Mouse (Mus musculus) midbrain, embryonic 11.5 days (tissue): ENCODE measurements around the gene Pagr1a. TPM values are rescaled to one million over a fixed set of nuclear protein-coding genes. Genes with fewer than 3 reads are reported as not detected.

Experiments
- ATAC-seq: fragments of 200-750 bp; cut with Nextera tagmentation; 2 replicates; pipeline ENCODE4 v1.8.0; 2017; ENCODE audit warnings: moderate TSS enrichment, moderate library complexity; ENCODE audit not compliant: low FRiP score
- DNase-seq: peaks from one replicate; pipeline ENCODE4 v3.0.0; 2015; ENCODE audit warnings: low spot score; ENCODE audit errors: missing footprints
- H3K27ac ChIP-seq: fragments of 300-500 bp; sonication (generic); 2 replicates; pipeline ENCODE4 v1.5.1; 2014; ENCODE audit warnings: low read depth, low read length
- H3K27me3 ChIP-seq: fragments of 300-500 bp; sonication (generic); 2 replicates; pipeline ENCODE4 v1.6.1; 2014; ENCODE audit warnings: mild to moderate bottlenecking, low read length, moderate library complexity, mixed read lengths; ENCODE audit not compliant: control insufficient read depth, insufficient read depth
- H3K36me3 ChIP-seq: fragments of 300-500 bp; sonication (generic); 2 replicates; pipeline ENCODE4 v1.6.1; 2014; ENCODE audit warnings: mild to moderate bottlenecking, low read length, moderate library complexity, mixed read lengths; ENCODE audit not compliant: control insufficient read depth, insufficient read depth
- H3K4me1 ChIP-seq: fragments of 300-500 bp; sonication (generic); 2 replicates; pipeline ENCODE4 v1.6.1; 2014; ENCODE audit warnings: low read length; ENCODE audit not compliant: control insufficient read depth, insufficient read depth
- H3K4me2 ChIP-seq: fragments of 300-500 bp; sonication (generic); 2 replicates; pipeline ENCODE4 v1.6.1; 2014; ENCODE audit warnings: mild to moderate bottlenecking, moderate library complexity
- H3K4me3 ChIP-seq: fragments of 300-500 bp; sonication (generic); 2 replicates; pipeline ENCODE4 v1.5.1; 2014; ENCODE audit warnings: low read depth, low read length
- H3K9ac ChIP-seq: fragments of 300-500 bp; sonication (generic); 2 replicates; pipeline ENCODE4 v1.6.1; 2014; ENCODE audit warnings: low read length
- H3K9me3 ChIP-seq: fragments of 300-500 bp; sonication (generic); 2 replicates; pipeline ENCODE4 v1.6.1; 2016; ENCODE audit warnings: low read length; ENCODE audit not compliant: control insufficient read depth
- WGBS: fragments of 180-500 bp; shearing (Covaris S2); extraction: QIAGEN DNeasy Blood & Tissue Kit; methylation state at CpG from one replicate; pipeline ENCODE4 v1.1.7; 2014; 5-methylcytosine and 5-hydroxymethylcytosine counted together
- microRNA-seq: library from miRNA; unstranded; fragments of <30 nt; microRNA quantifications from one replicate; pipeline ENCODE4, GENCODE M21; 2017
- polyA plus RNA-seq: library from polyadenylated mRNA; unstranded; fragments of >200 nt; fragmentation: Nextera tagmentation; extraction: Ambion mirVana; gene quantifications from 2 replicates; pipeline ENCODE4 v1.2.1, GENCODE M21; 2014

Gene Pagr1a
- polyA plus RNA-seq, 1 experiment from 2014 or later, result 70.6 TPM

DNA sequence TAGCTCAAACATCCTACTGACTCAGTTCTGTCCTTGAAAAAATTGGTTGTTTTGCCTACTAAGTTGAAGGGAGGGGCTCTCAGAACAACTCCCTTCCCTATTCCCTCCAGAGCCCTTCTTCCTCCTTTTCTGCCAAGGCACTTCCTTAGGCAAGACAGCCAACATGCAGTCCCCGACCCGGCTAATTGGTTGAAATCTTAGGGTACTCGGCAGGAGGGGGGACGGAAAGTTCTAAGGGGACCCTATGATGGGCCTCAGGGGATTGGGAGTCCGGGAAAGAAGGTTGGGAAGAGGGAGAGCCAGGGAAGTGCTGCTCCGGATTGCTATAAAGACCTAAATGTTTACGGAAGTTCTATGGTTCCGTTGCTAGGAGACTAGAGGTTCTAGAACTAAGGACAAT, 41.7 kb downstream of the Pagr1a start:
- Histone ChIP-seq H3K36me3 (peaks cover 11% of the 10 kb centered on the region), H3K27me3 (no peaks in the 10 kb centered on the region), H3K27ac (no peak overlapping the region), H3K4me2 (peak overlapping the region; percentile 30; the same call in 1 of the 2 replicates), H3K9ac (peak overlapping the region; percentile 16; the same call in 1 of the 2 replicates), H3K4me3 (peak overlapping the region; percentile 76), H3K9me3 (no peaks in the 10 kb centered on the region), H3K4me1 (peaks cover 8% of the 10 kb centered on the region)
- ATAC-seq (no peak), DNase-seq (peak; percentile 86)
- WGBS, result 12% methylated on average over 8 of the region's 8 CpGs

DNA sequence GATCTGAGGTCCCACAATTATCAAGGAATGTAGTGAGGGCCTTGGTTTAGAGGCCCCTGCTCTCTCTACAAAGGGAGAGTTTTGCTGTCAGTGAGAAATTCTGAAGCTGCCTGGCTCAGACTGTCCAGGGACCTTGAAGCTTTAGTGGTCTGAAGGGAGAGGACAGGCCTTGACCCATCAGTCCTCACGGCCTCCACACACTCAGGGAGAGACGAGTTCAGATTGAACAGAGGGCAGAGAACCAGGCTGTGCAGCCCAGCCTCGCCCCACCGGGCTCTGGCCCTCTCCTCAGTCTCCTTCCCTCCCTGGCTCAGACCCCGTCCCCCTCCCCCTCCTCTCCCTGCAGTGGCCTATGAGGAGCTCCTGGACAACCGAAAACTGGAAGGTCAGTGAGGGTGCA, 49.8 kb downstream of the Pagr1a start:
- Histone ChIP-seq H3K9me3 (no peaks in the 10 kb centered on the region), H3K27me3 (peaks cover 4% of the 10 kb centered on the region), H3K9ac (no peak overlapping the region), H3K4me3 (no peak overlapping the region), H3K36me3 (no peaks in the 10 kb centered on the region), H3K27ac (no peak overlapping the region), H3K4me1 (no peaks in the 10 kb centered on the region), H3K4me2 (no peak overlapping the region)
- DNase-seq, result no peak
- 69% methylated on average over 6 of the region's 6 CpGs for WGBS
- no peak for ATAC-seq

DNA sequence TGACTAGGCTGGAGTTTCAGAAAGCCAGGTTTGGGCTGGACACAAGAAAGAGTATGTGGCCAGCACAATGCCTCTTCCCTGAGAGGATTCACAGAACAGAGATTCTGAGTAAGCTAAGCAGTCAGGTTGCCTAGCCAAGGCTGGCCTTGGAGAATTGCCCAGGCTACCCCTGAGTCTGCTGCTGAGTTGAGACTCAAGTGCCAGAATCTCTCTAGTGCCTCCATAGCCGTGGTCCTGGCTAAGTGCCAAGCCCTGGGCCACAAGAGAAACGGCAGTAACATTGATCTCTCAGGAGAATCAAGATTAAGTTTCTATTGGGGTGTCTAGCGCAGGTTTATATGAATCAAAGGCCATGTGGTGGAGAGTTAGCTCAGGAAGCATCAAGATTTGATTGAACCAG, 51.6 kb downstream of the Pagr1a start:
- DNase-seq (no peak), ATAC-seq (no peak)
- Histone ChIP-seq H3K9me3 (no peaks in the 10 kb centered on the region), H3K36me3 (no peaks in the 10 kb centered on the region), H3K4me3 (no peak overlapping the region), H3K9ac (no peak overlapping the region), H3K27me3 (peaks cover 6% of the 10 kb centered on the region), H3K27ac (no peak overlapping the region), H3K4me2 (no peak overlapping the region), H3K4me1 (no peaks in the 10 kb centered on the region)
- 73% methylated on average over 3 of the region's 3 CpGs for WGBS

Small RNA genes lying within 50 kb of the gene (microRNA-seq; reads per million reads assigned to microRNA genes)
- gene Gm44343, result not detected

Other genes with a start within 250 kb of the Pagr1a start
- 87.8 and 91.5 TPM in 2 replicates for gene Ypel3, start 240.4 kb downstream of the Pagr1a start, polyA plus RNA-seq
- gene Tbx6, start 235.9 kb downstream of the Pagr1a start, polyA plus RNA-seq, result 0.20 and 0.43 TPM in 2 replicates
- 335 and 336 TPM in 2 replicates for gene Ppp4c, start 224.9 kb downstream of the Pagr1a start, polyA plus RNA-seq
- gene Fam57b, start 219.7 kb downstream of the Pagr1a start, polyA plus RNA-seq, result 10.5 and 11.1 TPM in 2 replicates
- not detected in 2 replicates for gene 4930451I11Rik, start 185.7 kb downstream of the Pagr1a start, polyA plus RNA-seq
- 4.1 and 4.8 TPM in 2 replicates for gene Doc2a, start 169.9 kb downstream of the Pagr1a start, polyA plus RNA-seq
- 23.8 and 28.4 TPM in 2 replicates for gene Hirip3, start 155.4 kb downstream of the Pagr1a start, polyA plus RNA-seq
- gene Ino80e, start 155.0 kb downstream of the Pagr1a start, polyA plus RNA-seq, result 92.6 and 99.7 TPM in 2 replicates
- gene Taok2, start 132.6 kb downstream of the Pagr1a start, polyA plus RNA-seq, result 25.7 and 27.2 TPM in 2 replicates
- 25.6 and 26.5 TPM in 2 replicates for gene Tmem219, start 94.4 kb downstream of the Pagr1a start, polyA plus RNA-seq
- 26.5 and 26.8 TPM in 2 replicates for gene Kctd13, start 88.5 kb downstream of the Pagr1a start, polyA plus RNA-seq
- gene Asphd1, start 67.8 kb downstream of the Pagr1a start, polyA plus RNA-seq, result 1.2 and 1.5 TPM in 2 replicates
- 7.8 and 9.9 TPM in 2 replicates for gene Sez6l2, start 66.8 kb downstream of the Pagr1a start, polyA plus RNA-seq
- 66.4 and 67.4 TPM in 2 replicates for gene Cdipt, start 41.4 kb downstream of the Pagr1a start, polyA plus RNA-seq
- gene Cdiptos, start 41.3 kb downstream of the Pagr1a start, polyA plus RNA-seq, result 1.3 and 1.4 TPM in 2 replicates
- gene Mvp, start 2.7 kb downstream of the Pagr1a start, polyA plus RNA-seq, result 2.8 and 3.0 TPM in 2 replicates
- not detected in 2 replicates for gene Pagr1b, start 868 bp downstream of the Pagr1a start, polyA plus RNA-seq
- gene Gm42742, start 3.7 kb upstream of the Pagr1a start, polyA plus RNA-seq, result 58.8 and 68.8 TPM in 2 replicates
- gene Prrt2, start 3.9 kb upstream of the Pagr1a start, polyA plus RNA-seq, result 2.6 and 4.0 TPM in 2 replicates
- gene Maz, start 9.7 kb upstream of the Pagr1a start, polyA plus RNA-seq, result 64.3 and 80.7 TPM in 2 replicates
- 178 and 195 TPM in 2 replicates for gene Kif22, start 25.1 kb upstream of the Pagr1a start, polyA plus RNA-seq
- not detected in 2 replicates for gene Zg16, start 70.0 kb upstream of the Pagr1a start, polyA plus RNA-seq
- 1.3 and 1.7 TPM in 2 replicates for gene AI467606, start 74.0 kb upstream of the Pagr1a start, polyA plus RNA-seq
- gene Qprt, start 104.9 kb upstream of the Pagr1a start, polyA plus RNA-seq, result 5.7 and 6.2 TPM in 2 replicates
- 0.19 TPM in 1 of 2 replicates, not detected in the other for gene Spn, start 120.5 kb upstream of the Pagr1a start, polyA plus RNA-seq
- gene Cd2bp2, start 178.7 kb upstream of the Pagr1a start, polyA plus RNA-seq, result 85.3 and 88.0 TPM in 2 replicates
- 16.9 and 19.3 TPM in 2 replicates for gene Tbc1d10b, start 191.1 kb upstream of the Pagr1a start, polyA plus RNA-seq
- 11.7 and 13.2 TPM in 2 replicates for gene Mylpf, start 191.5 kb upstream of the Pagr1a start, polyA plus RNA-seq
- gene Zfp553, start 215.7 kb upstream of the Pagr1a start, polyA plus RNA-seq, result 30.3 and 32.4 TPM in 2 replicates
- gene Sept1, start 215.8 kb upstream of the Pagr1a start, polyA plus RNA-seq, result 24.6 and 29.8 TPM in 2 replicates
- 49.3 and 54.0 TPM in 2 replicates for gene Zfp771, start 226.9 kb upstream of the Pagr1a start, polyA plus RNA-seq
- gene Dctpp1, start 243.4 kb upstream of the Pagr1a start, polyA plus RNA-seq, result 235 and 254 TPM in 2 replicates